8 mouse cellular contexts compared by ENCODE assay signal in genomic region chr6:128760016-128760415, GRCm38 (mm10). TPM values are rescaled to one million over a fixed set of nuclear protein-coding genes. Genes with fewer than 3 reads are reported as not detected.
A peak's percentile ranks its signal among the peaks of the same experiment; 100 is the strongest.
DNase-seq lines count a peak whose midpoint lies in the region; ATAC-seq and TF ChIP-seq lines count a peak whose summit lies in the region.
"Not testable (repeated sequence)": the region's sequence is repeated elsewhere in the genome, so short reads cannot be mapped to it uniquely, and the experiment has no call there.

No protein-coding gene starts in this region.

- under 1% methylated on average over 22 of the region's 22 CpGs for WGBS in embryonic facial prominence, embryonic 15.5 days
- WGBS in limb, embryonic 14.5 days, result under 1% methylated on average over 22 of the region's 22 CpGs
- WGBS in midbrain, embryonic 16.5 days, result under 1% methylated on average over 22 of the region's 22 CpGs
- under 1% methylated on average over 22 of the region's 22 CpGs for WGBS in spleen, adult 2 months

- peak; percentile 96 to 97 for DNase-seq in B cell, adult 2 months
- DNase-seq in heart, adult 9 months (ENCODE audit: low spot score in 2 of 2), result peak; percentile 78 to 92
- peak; percentile 94 for DNase-seq in kidney, adult 9 months
- DNase-seq in limb, embryonic 14.5 days (ENCODE audit: low spot score), result peak; percentile 85
- peak; percentile 79 for DNase-seq in spleen, adult 2 months (ENCODE audit: low read depth in 1 of 2, low spot score in 2 of 2)

- H3K9ac ChIP-seq in embryonic facial prominence, embryonic 15.5 days, result peak overlapping the region; percentile 58
- H3K9ac ChIP-seq in limb, embryonic 14.5 days (ENCODE audit: low read depth, low read length, severe bottlenecking), result peak overlapping the region; percentile 75
- H3K9ac ChIP-seq in midbrain, embryonic 16.5 days (ENCODE audit: low read depth, low read length), result peak overlapping the region; percentile 74

- not testable (repeated sequence) for TF ChIP-seq POLR2A in bone marrow macrophage, adult 2 months (IDR thresholded peaks at IDR 0.05; ENCODE audit: borderline replicate concordance, low read depth, low read length); limb, embryonic 14.5 days (IDR thresholded peaks at IDR 0.05; ENCODE audit: borderline replicate concordance, extremely low read depth, insufficient read depth, insufficient read length); spleen, adult 2 months (IDR thresholded peaks at IDR 0.05; ENCODE audit: low read depth, low read length)

- peak overlapping the region; percentile 91 for H3K4me3 ChIP-seq in bone marrow macrophage, adult 2 months (ENCODE audit: insufficient read depth, low read length)
- peak overlapping the region; percentile 68 for H3K4me3 ChIP-seq in embryonic facial prominence, embryonic 15.5 days (replicated peaks)
- peak overlapping the region; percentile 60 for H3K4me3 ChIP-seq in limb, embryonic 14.5 days (replicated peaks; ENCODE audit: low read length)
- peak overlapping the region; percentile 62 for H3K4me3 ChIP-seq in midbrain, embryonic 16.5 days (ENCODE audit: low read depth, low read length)
- H3K4me3 ChIP-seq in spleen, adult 2 months (ENCODE audit: extremely low read depth, insufficient read depth, insufficient read length), result peak overlapping the region; percentile 88

- H3K27ac ChIP-seq in bone marrow macrophage, adult 2 months (ENCODE audit: insufficient read depth, low read depth, low read length), result peak overlapping the region; percentile 33
- H3K27ac ChIP-seq in embryonic facial prominence, embryonic 15.5 days (replicated peaks), result peak overlapping the region; percentile 93
- H3K27ac ChIP-seq in limb, embryonic 14.5 days (replicated peaks; ENCODE audit: low read depth, low read length), result peak overlapping the region; percentile 87
- H3K27ac ChIP-seq in midbrain, embryonic 16.5 days (ENCODE audit: low read length), result peak overlapping the region; percentile 92
- H3K27ac ChIP-seq in spleen, adult 2 months (ENCODE audit: insufficient read depth, low read length), result peak overlapping the region; percentile 71

- not testable (repeated sequence) for TF ChIP-seq CTCF in bone marrow macrophage, adult 2 months (IDR thresholded peaks at IDR 0.05; ENCODE audit: low read depth, low read length); spleen, adult 2 months (IDR thresholded peaks at IDR 0.05; ENCODE audit: extremely low read depth, insufficient read depth, insufficient read length, insufficient replicate concordance)

- H3K4me1 ChIP-seq in bone marrow macrophage, adult 2 months (ENCODE audit: control insufficient read depth, insufficient read depth, low read length); embryonic facial prominence, embryonic 15.5 days; limb, embryonic 14.5 days (ENCODE audit: control insufficient read depth, insufficient read depth, low read length); midbrain, embryonic 16.5 days (ENCODE audit: control insufficient read depth, insufficient read depth, low read length); spleen, adult 2 months (ENCODE audit: control insufficient read depth, insufficient read depth, insufficient read length): not testable (repeated sequence)

- not testable (repeated sequence) for H3K9me3 ChIP-seq in embryonic facial prominence, embryonic 15.5 days (replicated peaks); limb, embryonic 14.5 days (ENCODE audit: control insufficient read depth, low read length); midbrain, embryonic 16.5 days (replicated peaks; ENCODE audit: control insufficient read depth, low read length, poor library complexity, severe bottlenecking)

- peak overlapping the region; percentile 30 for H3K4me2 ChIP-seq in embryonic facial prominence, embryonic 15.5 days (replicated peaks)
- H3K4me2 ChIP-seq in limb, embryonic 14.5 days (replicated peaks; ENCODE audit: low read depth, low read length, severe bottlenecking), result not testable (repeated sequence)
- H3K4me2 ChIP-seq in midbrain, embryonic 16.5 days (ENCODE audit: low read length), result peak overlapping the region; percentile 19; the same call in 1 of the 2 replicates

- not testable (repeated sequence) for H3K27me3 ChIP-seq in embryonic facial prominence, embryonic 15.5 days; limb, embryonic 14.5 days (ENCODE audit: control insufficient read depth, insufficient read depth, low read length); midbrain, embryonic 16.5 days (ENCODE audit: control insufficient read depth, insufficient read depth, low read depth, low read length); spleen, adult 2 months (ENCODE audit: control insufficient read depth, insufficient read depth, low read length)

- ATAC-seq in embryonic facial prominence, embryonic 15.5 days (ENCODE audit: insufficient number of reproducible peaks, low FRiP score, low TSS enrichment, low read depth), result peak; percentile 27; the same call in 1 of the 2 replicates
- ATAC-seq in limb, embryonic 14.5 days (ENCODE audit: low FRiP score, low read depth), result peak; percentile 43
- ATAC-seq in midbrain, embryonic 16.5 days, result peak; percentile 61

- H3K36me3 ChIP-seq in embryonic facial prominence, embryonic 15.5 days; limb, embryonic 14.5 days (ENCODE audit: control insufficient read depth, insufficient read depth, low read length); midbrain, embryonic 16.5 days (ENCODE audit: control insufficient read depth, insufficient read depth, low read length); spleen, adult 2 months (ENCODE audit: control insufficient read depth, insufficient read depth, low read length): not testable (repeated sequence)

RNA-seq across cellular contexts. Expression of gene Klrb1c, which starts 29.0 kb away (rescaled TPM):
- not detected in 2 replicates for polyA plus RNA-seq in bone marrow macrophage, adult 2 months (2012; ENCODE audit: insufficient read depth, insufficient read length, missing spikeins)
- 0.05 and 0.11 TPM in 2 replicates for polyA plus RNA-seq in embryonic facial prominence, embryonic 15.5 days (2015; fragmentation: Nextera tagmentation; extraction: Ambion mirVana)
- 0.15 TPM in 1 of 2 replicates, not detected in the other for polyA plus RNA-seq in limb, embryonic 14.5 days (2012; rRNA removed)
- polyA plus RNA-seq in limb, embryonic 14.5 days (2014; fragmentation: Nextera tagmentation; extraction: Ambion mirVana), result 0.14 TPM in 1 of 2 replicates, not detected in the other
- polyA plus RNA-seq in midbrain, embryonic 16.5 days (2015; fragmentation: Nextera tagmentation; extraction: Ambion mirVana), result not detected in 2 replicates
- polyA plus RNA-seq in spleen, adult 2 months (2012; rRNA removed), result 3.0 and 8.5 TPM in 2 replicates

RNA-seq across cellular contexts. Expression of gene Klrb1, which starts 37.2 kb away (rescaled TPM):
- polyA plus RNA-seq in bone marrow macrophage, adult 2 months (2012; ENCODE audit: insufficient read depth, insufficient read length, missing spikeins), result not detected in 2 replicates
- not detected in 2 replicates for polyA plus RNA-seq in embryonic facial prominence, embryonic 15.5 days (2015; fragmentation: Nextera tagmentation; extraction: Ambion mirVana)
- not detected in 2 replicates for polyA plus RNA-seq in limb, embryonic 14.5 days (2012; rRNA removed)
- polyA plus RNA-seq in limb, embryonic 14.5 days (2014; fragmentation: Nextera tagmentation; extraction: Ambion mirVana), result not detected in 2 replicates
- polyA plus RNA-seq in midbrain, embryonic 16.5 days (2015; fragmentation: Nextera tagmentation; extraction: Ambion mirVana), result 0.90 and 1.3 TPM in 2 replicates
- 0.15 and 0.16 TPM in 2 replicates for polyA plus RNA-seq in spleen, adult 2 months (2012; rRNA removed)

Comparison
In these comparisons a context has a peak if more than half of its experiments do, and no peak if none do; other contexts are left out.
1. Peak in every context shown above with its lines: DNase-seq, ATAC-seq, H3K4me3 ChIP-seq and H3K27ac ChIP-seq.
2. H3K27ac ChIP-seq: peak in every context shown above with its lines; median percentile 93 in embryonic facial prominence, embryonic 15.5 days; 92 in midbrain, embryonic 16.5 days; 87 in limb, embryonic 14.5 days; 71 in spleen, adult 2 months; 33 in bone marrow macrophage, adult 2 months.